Mouse (Mus musculus) neural tube, embryonic 12.5 days (tissue): Measurements from ENCODE around the gene Impg1. TPM values are rescaled to one million over a fixed set of nuclear protein-coding genes. Genes with fewer than 3 reads are reported as not detected.

Experiments
- ATAC-seq: fragments of 200-750 bp; cut with Nextera tagmentation; 2 replicates; pipeline ENCODE4 v1.8.0; 2017; ENCODE audit warnings: low read depth, mild to moderate bottlenecking, moderate TSS enrichment, moderate library complexity; ENCODE audit not compliant: low FRiP score
- H3K27ac ChIP-seq: fragments of 300-500 bp; sonication (generic); 2 replicates; pipeline ENCODE4 v1.5.1; 2016
- H3K27me3 ChIP-seq: fragments of 300-500 bp; sonication (generic); replicated peaks from 2 replicates; pipeline ENCODE4 v1.6.1; 2016; ENCODE audit warnings: mild to moderate bottlenecking
- H3K36me3 ChIP-seq: fragments of 300-500 bp; sonication (generic); 2 replicates; pipeline ENCODE4 v1.6.1; 2016; ENCODE audit warnings: mild to moderate bottlenecking
- H3K4me1 ChIP-seq: fragments of 300-500 bp; sonication (generic); 2 replicates; pipeline ENCODE4 v1.6.1; 2016
- H3K4me2 ChIP-seq: fragments of 300-500 bp; sonication (generic); replicated peaks from 2 replicates; pipeline ENCODE4 v1.6.1; 2016; ENCODE audit warnings: mild to moderate bottlenecking
- H3K4me3 ChIP-seq: fragments of 300-500 bp; sonication (generic); 2 replicates; pipeline ENCODE4 v1.5.1; 2016
- H3K9ac ChIP-seq: fragments of 300-500 bp; sonication (generic); 2 replicates; pipeline ENCODE4 v1.6.1; 2016; ENCODE audit warnings: mild to moderate bottlenecking
- H3K9me3 ChIP-seq: fragments of 300-500 bp; sonication (generic); 2 replicates; pipeline ENCODE4 v1.6.1; 2016; ENCODE audit warnings: mild to moderate bottlenecking
- WGBS: fragments of 180-500 bp; shearing (Covaris S2); methylation state at CpG from one replicate; pipeline ENCODE4 v1.1.7; 2016; 5-methylcytosine and 5-hydroxymethylcytosine counted together
- polyA plus RNA-seq: library from polyadenylated mRNA; unstranded; fragments of >200 nt; fragmentation: Nextera tagmentation; extraction: Ambion mirVana; gene quantifications from 2 replicates; pipeline ENCODE4 v1.2.1, GENCODE M21; 2016

The Impg1 gene
- polyA plus RNA-seq, 1 experiment from 2014 or later, result not detected

DNA sequence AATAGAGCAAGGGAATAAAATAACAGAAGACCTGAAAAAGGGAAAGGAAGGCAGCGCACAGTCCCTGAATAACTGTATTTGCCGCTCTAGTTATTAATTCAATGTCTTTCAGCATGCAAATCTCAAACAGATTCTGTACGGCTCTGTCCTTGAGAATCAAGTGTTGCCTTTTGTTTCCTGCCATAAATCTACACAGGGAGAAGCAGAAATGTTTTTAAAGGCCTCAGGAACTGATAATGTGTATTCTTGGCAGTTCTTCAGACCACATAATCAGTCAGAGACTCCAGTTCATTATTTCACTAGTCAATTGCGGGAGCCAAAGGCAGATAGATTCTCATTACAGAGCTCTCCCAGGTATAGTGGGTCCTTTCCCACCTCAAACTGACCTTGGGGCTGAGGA is 82.6 kb downstream of the Impg1 start:
- no peak for ATAC-seq
- Histone ChIP-seq H3K4me3 (no peak overlapping the region), H3K9ac (no peak overlapping the region), H3K4me2 (no peak overlapping the region), H3K4me1 (no peaks in the 10 kb centered on the region), H3K27ac (no peak overlapping the region), H3K36me3 (no peaks in the 10 kb centered on the region), H3K9me3 (no peaks in the 10 kb centered on the region), H3K27me3 (no peaks in the 10 kb centered on the region)
- WGBS, result 79% methylated on average over 4 of the region's 4 CpGs

DNA sequence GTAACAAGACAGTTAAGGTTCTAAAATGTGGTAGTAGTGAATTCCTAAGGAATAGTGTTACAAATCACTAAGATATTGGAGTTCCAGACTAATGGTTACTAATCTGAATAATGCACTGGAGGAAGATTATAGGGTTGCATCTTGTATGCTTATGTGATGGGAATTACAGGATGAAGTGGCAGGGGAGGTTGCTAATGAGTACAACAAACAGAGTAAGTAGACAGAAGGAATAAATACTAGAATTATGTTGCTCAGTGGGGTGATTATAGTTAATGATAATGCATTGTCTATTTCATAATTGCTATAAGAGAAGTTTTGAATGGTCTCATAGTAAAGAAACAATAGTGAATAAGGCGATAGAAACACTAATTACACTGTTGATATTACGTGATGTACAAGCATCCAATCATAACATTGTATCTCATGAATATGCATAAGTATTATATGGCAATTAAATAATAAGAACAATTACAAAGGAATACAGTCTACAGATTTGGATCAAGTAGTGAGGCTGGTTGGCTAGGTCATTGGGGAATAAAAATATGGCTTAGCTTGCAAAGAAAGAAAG is 85.1 kb downstream of the Impg1 start:
- 87% methylated on average over 2 of the region's 2 CpGs for WGBS
- H3K4me1 ChIP-seq, result no peaks in the 10 kb centered on the region
- H3K9me3 ChIP-seq, result no peaks in the 10 kb centered on the region
- H3K4me3 ChIP-seq, result no peak overlapping the region
- H3K4me2 ChIP-seq, result no peak overlapping the region
- ATAC-seq, result no peak
- H3K27me3 ChIP-seq, result no peaks in the 10 kb centered on the region
- no peaks in the 10 kb centered on the region for H3K36me3 ChIP-seq
- no peak overlapping the region for H3K9ac ChIP-seq
- H3K27ac ChIP-seq, result no peak overlapping the region

DNA sequence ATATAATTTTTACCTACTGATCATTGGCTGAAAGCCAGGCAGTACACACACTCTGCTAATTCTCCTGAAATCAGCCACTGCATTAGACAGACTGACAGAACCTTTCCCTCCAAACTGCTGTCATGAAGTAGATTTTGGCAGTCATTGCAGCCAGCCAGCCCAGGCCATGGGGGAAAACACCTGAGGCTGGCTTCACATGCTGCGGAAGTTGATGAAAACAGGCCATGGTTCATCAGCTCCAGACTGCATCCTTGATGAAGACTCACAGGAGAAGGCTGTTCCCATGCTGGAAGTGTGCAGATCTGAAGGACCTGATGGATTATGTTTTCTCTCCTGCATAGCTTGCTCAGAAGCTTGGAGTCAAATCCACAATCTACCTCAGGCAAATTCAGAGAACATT is 91.2 kb downstream of the Impg1 start:
- WGBS, result 94% methylated on average over 1 of the region's 1 CpGs
- no peak overlapping the region for H3K4me2 ChIP-seq
- no peaks in the 10 kb centered on the region for H3K27me3 ChIP-seq
- H3K27ac ChIP-seq, result no peak overlapping the region
- H3K36me3 ChIP-seq, result no peaks in the 10 kb centered on the region
- no peaks in the 10 kb centered on the region for H3K9me3 ChIP-seq
- no peak overlapping the region for H3K9ac ChIP-seq
- H3K4me1 ChIP-seq, result no peaks in the 10 kb centered on the region
- no peak overlapping the region for H3K4me3 ChIP-seq
- no peak for ATAC-seq

DNA sequence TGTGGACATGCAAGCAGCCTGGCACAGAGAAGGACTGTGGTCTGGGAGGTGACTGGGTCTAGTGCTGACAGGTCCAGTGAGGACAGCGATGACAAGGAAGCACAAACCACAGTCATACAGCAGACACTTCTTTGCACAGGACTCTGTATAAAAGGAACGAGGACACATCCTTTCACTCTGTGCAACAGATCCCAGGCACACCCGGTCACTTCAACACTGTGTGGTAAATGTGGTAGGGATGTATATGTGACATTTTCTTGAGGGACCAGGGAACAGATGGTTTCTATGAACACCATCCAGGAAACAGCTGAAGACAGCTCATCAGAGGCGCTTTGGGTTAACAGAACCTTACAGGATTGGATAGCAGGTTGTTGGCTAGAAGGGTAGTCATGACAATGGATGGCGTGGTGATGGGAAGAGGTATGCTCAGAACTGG is 92.0 kb downstream of the Impg1 start:
- no peak overlapping the region for H3K9ac ChIP-seq
- 94% methylated on average over 5 of the region's 5 CpGs for WGBS
- no peak for ATAC-seq

DNA sequence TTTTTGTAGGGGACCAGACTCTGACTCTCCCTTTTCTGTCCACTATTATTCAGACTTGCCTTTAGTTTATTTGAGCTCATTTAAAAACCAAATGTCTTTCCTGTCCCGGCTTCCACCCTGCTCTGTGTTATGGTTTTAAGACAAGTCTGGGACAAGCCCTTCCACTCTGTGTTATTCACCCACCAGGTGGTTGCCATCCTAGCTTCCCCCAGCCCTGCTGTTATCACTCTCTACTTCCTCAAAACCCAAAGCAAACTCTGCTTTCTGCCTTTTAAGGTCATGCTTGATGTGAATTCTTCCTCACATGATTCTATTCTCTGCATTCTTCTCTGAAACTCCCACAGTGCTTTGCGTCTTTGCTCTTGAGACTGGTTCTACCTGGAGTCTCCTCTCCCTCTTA is 96.6 kb downstream of the Impg1 start:
- H3K4me2 ChIP-seq, result no peak overlapping the region
- no peak overlapping the region for H3K4me3 ChIP-seq
- H3K27me3 ChIP-seq, result no peaks in the 10 kb centered on the region
- no peaks in the 10 kb centered on the region for H3K36me3 ChIP-seq
- no peak overlapping the region for H3K9ac ChIP-seq
- 84% methylated on average over 2 of the region's 2 CpGs for WGBS
- ATAC-seq, result no peak
- H3K4me1 ChIP-seq, result no peaks in the 10 kb centered on the region
- no peak overlapping the region for H3K27ac ChIP-seq
- H3K9me3 ChIP-seq, result no peaks in the 10 kb centered on the region

More for the DNA sequence above, 92.0 kb downstream of the Impg1 start:
- Histone ChIP-seq H3K27ac (no peak overlapping the region), H3K4me2 (no peak overlapping the region), H3K9me3 (no peaks in the 10 kb centered on the region), H3K4me1 (no peaks in the 10 kb centered on the region), H3K36me3 (no peaks in the 10 kb centered on the region), H3K4me3 (no peak overlapping the region), H3K27me3 (no peaks in the 10 kb centered on the region)

DNA sequence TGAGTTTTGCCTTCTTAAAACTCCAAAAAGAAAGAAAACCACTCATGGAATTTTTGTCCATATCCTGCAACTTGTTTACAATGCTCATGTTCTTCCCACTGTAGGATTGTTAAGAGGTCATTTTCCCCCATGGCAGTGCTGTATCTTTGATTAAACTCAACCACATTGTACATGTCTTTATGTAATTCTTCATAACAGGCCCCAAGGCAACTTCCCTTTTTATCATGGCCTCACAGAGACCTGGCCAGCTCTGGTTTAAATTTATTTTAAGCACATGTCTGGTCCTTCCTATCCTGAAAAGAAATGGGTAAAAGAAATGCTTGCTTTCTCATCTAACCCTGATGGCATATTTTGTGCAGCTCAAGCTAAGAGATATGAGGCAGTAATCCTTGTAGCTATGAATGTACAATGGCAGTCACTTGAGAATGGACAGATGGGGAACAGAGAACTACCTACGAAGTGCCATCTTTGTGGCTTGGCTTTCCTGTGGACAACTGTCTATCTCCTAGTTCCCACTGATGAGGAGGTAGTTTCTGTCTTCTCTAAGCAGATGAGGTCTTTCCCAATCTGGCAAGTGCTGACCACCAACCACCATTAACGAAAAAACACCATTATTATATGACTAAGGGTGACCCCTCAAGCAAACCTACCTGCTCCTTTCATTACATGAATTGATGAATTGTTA is 97.6 kb downstream of the Impg1 start:
- Histone ChIP-seq H3K9ac (no peak overlapping the region), H3K9me3 (no peaks in the 10 kb centered on the region), H3K4me2 (no peak overlapping the region), H3K4me3 (no peak overlapping the region), H3K36me3 (no peaks in the 10 kb centered on the region), H3K4me1 (no peaks in the 10 kb centered on the region), H3K27me3 (no peaks in the 10 kb centered on the region), H3K27ac (no peak overlapping the region)
- 80% methylated on average over 2 of the region's 2 CpGs for WGBS
- ATAC-seq, result no peak

DNA sequence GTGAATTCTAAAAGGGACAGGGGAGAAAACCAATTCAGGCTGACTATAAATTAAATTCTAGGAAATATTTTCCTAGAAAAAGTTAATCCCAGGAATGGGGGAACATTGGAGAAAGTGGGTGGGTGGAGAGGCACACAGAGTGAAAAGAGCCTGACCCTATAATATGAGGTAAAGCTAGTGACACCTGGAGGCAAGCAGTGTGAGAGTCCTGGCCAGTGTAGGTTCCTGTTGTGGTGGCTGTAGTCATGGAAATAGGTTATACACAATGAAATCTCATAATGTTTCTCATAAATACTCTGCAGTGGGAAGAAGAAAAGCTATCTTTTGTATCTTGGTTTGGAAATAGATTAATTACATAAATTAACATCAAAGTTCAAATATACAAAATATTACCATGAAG is 105.2 kb downstream of the Impg1 start:
- Histone ChIP-seq H3K27ac (no peak overlapping the region), H3K9me3 (no peaks in the 10 kb centered on the region), H3K4me2 (no peak overlapping the region), H3K36me3 (no peaks in the 10 kb centered on the region), H3K27me3 (no peaks in the 10 kb centered on the region), H3K9ac (no peak overlapping the region), H3K4me1 (no peaks in the 10 kb centered on the region), H3K4me3 (no peak overlapping the region)
- no peak for ATAC-seq

DNA sequence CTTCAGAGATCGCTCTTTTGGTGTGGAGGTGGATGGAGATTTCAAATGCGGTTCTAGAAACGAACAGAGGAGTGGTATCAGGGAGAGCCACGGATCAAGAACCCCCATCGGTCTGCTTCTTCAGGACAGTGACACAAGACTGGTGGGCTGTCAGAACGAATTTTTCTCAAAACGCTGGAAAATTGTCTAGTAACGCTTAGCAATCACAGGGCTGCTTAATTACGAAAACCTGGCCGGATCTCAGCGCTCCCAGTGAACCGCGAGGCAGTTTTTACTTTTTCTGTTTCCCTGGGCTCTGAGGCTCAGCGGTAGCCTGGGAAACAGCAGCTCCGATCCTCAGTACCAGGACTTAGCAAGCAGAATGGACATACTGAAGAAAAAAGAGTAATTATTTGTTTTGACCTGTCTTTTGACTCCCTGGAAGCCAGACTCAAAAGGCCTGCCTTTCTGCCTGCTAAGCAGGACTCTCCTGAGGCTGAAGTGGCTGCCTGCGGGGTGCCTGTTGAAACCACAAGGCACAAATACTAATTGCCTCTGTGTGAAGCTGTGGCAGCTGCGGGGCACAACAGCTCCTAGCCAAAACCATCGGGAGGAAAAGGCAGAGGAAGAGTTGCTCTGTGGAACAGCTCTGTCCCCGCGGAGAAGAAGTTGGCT is 113.5 kb downstream of the Impg1 start:
- peak overlapping the region; percentile 24 for H3K4me2 ChIP-seq
- H3K27me3 ChIP-seq, result no peaks in the 10 kb centered on the region
- peak; percentile 67; the same call in 1 of the 2 replicates for ATAC-seq
- no peak overlapping the region for H3K9ac ChIP-seq
- no peaks in the 10 kb centered on the region for H3K4me1 ChIP-seq
- H3K36me3 ChIP-seq, result no peaks in the 10 kb centered on the region
- WGBS, result 30% methylated on average over 20 of the region's 20 CpGs
- H3K9me3 ChIP-seq, result no peaks in the 10 kb centered on the region
- H3K4me3 ChIP-seq, result no peak overlapping the region
- no peak overlapping the region for H3K27ac ChIP-seq

DNA sequence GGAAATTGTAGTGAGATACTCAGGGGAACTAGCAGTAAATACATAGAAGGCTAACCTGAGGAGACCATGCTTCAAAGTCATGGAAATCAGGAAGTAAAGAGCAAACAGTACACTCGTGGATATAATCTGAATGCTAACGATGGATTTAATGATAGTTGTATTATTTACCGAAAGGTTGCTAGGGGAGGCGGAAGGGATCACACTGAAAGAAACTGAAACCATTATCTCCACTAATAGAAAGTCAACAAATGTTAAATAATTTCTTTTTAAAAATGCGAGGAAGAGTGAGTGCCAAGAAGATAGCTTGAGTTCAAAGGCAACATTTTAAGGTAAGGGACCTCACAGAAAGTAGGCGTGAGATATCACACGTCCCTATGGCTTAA is 114.0 kb downstream of the Impg1 start:
- no peak overlapping the region for H3K9ac ChIP-seq
- no peaks in the 10 kb centered on the region for H3K36me3 ChIP-seq
- H3K27me3 ChIP-seq, result no peaks in the 10 kb centered on the region
- ATAC-seq, result no peak
- no peaks in the 10 kb centered on the region for H3K4me1 ChIP-seq
- H3K4me2 ChIP-seq, result peak overlapping the region; percentile 24
- WGBS, result 68% methylated on average over 7 of the region's 7 CpGs
- H3K4me3 ChIP-seq, result no peak overlapping the region
- no peaks in the 10 kb centered on the region for H3K9me3 ChIP-seq
- no peak overlapping the region for H3K27ac ChIP-seq

DNA sequence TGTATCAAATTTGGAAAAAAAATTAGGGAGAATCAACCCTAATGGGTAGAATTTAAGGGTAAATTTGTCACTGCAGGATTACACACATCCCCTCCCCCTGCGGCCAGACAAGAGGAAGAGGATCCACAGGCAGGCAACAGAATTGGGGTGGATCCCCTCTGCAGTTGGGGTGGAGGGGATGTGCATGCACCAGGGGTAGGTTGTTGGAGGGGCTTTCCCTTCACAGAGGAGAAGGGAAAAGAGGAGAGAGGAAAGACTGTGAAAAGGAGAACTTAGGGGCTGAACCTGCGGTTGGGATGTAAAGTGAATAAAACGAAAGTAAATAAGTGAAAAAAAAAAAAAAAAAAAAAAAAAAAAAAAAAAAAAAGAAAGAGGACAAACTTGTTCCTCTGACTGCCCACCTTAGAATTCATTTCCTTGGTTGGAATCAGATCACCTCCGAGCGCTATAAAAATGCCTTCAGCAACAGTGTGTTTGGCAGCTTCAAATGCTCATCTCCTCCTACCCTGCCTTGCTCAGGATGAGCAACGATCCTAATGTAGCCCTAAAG is 120.8 kb downstream of the Impg1 start:
- 90% methylated on average over 6 of the region's 6 CpGs for WGBS
- H3K27me3 ChIP-seq, result no peaks in the 10 kb centered on the region

DNA sequence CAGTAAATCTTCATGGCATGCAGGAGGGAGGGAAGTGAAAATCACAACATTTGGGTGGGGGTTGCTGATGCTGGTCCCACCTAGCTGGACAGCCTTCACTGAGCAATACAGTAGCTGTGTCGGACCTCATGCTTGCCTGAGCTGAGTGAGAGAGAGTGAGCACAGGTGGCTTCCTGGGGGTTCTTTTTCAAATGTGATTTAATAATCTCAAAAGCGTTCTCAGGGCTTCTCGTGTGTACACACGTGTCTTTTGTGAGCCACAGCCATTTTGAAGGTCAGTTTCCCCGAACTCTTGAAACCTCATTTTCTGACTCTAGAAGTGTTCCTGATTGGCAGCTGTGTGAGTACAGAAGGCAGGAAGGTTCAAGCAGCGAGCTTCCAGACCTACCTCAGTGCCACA is 122.8 kb downstream of the Impg1 start:
- H3K9ac ChIP-seq, result no peak overlapping the region
- H3K27me3 ChIP-seq, result no peaks in the 10 kb centered on the region
- no peaks in the 10 kb centered on the region for H3K4me1 ChIP-seq
- H3K9me3 ChIP-seq, result no peaks in the 10 kb centered on the region
- H3K4me2 ChIP-seq, result no peak overlapping the region
- 92% methylated on average over 6 of the region's 6 CpGs for WGBS
- no peak for ATAC-seq
- no peaks in the 10 kb centered on the region for H3K36me3 ChIP-seq
- no peak overlapping the region for H3K4me3 ChIP-seq
- H3K27ac ChIP-seq, result no peak overlapping the region

More for the DNA sequence above, 120.8 kb downstream of the Impg1 start:
- no peaks in the 10 kb centered on the region for H3K9me3 ChIP-seq
- no peak overlapping the region for H3K27ac ChIP-seq
- no peaks in the 10 kb centered on the region for H3K4me1 ChIP-seq
- no peak overlapping the region for H3K9ac ChIP-seq
- no peak overlapping the region for H3K4me2 ChIP-seq
- H3K4me3 ChIP-seq, result no peak overlapping the region
- no peaks in the 10 kb centered on the region for H3K36me3 ChIP-seq
- no peak for ATAC-seq

DNA sequence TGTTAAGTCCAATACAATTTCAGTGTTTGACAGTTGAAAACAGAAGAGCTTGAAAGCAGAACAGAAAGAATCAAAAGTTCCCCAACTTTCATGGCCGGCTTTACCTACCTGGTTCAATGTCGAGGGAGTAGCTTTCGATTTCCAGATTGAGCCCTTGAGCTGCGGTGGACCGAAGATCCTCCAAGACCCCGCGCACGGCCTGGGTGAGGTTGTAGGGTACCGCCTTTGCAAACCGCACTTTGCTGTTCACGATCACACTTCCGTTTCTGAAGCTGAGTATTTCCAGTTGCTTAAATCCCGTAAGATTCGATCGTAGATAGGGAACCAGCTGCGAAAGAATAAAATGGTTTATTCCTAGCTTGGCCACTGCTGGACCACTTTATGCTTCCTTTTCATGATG is 123.5 kb downstream of the Impg1 start:
- H3K9ac ChIP-seq, result no peak overlapping the region
- no peak for ATAC-seq
- H3K27ac ChIP-seq, result no peak overlapping the region
- H3K4me2 ChIP-seq, result no peak overlapping the region
- H3K9me3 ChIP-seq, result no peaks in the 10 kb centered on the region
- no peak overlapping the region for H3K4me3 ChIP-seq
- H3K27me3 ChIP-seq, result no peaks in the 10 kb centered on the region
- no peaks in the 10 kb centered on the region for H3K36me3 ChIP-seq
- no peaks in the 10 kb centered on the region for H3K4me1 ChIP-seq
- 96% methylated on average over 16 of the region's 16 CpGs for WGBS
